Mouse (Mus musculus) urinary bladder, postnatal 4 days (tissue): Measurements from ENCODE around the gene Khnyn.

Experiments
- DNase-seq, 2 experiments: peaks; one replicate each; pipeline ENCODE4 v3.0.0; 2021 to 2022; ENCODE audit warnings: low spot score in 2 of 2

The Khnyn gene

DNA sequence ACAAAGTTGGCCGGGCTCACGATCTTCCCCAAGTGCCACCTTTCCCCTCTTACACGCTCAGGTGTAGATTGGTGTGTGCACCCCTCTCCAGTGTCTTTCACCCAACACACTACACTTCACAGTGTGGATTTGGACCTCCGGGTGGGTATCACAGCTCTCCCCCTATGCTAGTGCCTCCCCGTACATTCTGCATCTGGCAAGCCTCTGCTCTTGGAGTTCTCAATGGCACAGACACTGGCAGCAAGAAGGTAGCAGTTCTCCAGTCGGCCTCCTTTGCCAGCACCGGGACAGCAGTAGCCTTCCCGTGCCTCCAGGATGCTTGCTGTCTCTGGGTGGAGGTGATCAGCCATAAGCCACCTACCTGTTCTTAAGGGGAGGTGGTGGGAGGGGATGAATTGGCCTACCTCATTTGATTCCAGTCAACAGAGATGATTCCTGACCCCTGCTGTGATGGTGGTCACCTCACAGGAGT, 11.5 kb upstream of the Khnyn start:
- no peak for DNase-seq

DNA sequence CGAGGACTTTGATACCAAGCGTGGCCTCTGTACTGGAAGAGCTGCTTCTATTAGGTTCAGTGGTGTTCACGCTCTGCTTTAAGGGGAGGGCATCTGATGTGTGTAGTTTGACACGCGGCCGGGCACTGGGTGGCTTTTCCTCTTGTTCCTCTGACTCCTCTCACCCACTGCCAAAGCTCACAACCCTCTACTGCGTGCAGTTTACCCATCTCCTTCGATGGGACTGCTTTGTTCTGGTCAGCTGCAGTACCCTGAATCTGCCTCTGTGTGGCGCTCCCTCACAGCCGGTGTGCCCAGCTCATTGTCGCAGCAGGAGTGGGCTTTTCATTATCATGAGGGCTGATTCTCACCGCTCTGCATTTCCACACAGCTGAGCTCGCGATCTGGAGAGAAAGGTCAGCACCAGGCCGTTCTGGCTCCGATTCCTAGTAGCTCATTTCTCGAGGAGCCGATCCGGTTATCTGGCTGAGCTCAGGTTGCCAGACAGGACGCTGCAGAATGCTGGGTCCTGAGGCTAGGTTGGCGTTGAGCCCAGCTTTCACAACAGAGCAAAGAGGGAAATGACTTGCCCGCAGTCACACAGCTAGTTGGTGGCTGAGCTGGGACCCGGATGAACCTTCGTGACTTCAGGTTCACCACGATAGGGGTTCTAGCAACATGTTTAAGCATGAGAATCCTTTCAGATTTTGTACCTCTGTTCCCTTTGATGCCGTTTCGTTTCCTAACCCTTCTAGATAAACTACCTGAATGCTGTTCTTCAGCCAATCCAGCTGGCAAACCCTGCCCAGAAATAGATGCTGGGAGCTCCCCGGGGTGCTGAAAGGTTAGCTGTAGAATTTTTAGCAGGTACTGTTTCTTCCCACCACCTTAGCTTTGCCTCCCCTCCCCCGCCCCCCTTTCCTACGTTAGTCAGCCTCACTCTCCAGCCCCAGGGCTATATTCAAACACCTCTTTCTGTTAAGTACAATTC, 10.7 kb upstream of the Khnyn start:
- DNase-seq: peak; percentile 70 to 84

DNA sequence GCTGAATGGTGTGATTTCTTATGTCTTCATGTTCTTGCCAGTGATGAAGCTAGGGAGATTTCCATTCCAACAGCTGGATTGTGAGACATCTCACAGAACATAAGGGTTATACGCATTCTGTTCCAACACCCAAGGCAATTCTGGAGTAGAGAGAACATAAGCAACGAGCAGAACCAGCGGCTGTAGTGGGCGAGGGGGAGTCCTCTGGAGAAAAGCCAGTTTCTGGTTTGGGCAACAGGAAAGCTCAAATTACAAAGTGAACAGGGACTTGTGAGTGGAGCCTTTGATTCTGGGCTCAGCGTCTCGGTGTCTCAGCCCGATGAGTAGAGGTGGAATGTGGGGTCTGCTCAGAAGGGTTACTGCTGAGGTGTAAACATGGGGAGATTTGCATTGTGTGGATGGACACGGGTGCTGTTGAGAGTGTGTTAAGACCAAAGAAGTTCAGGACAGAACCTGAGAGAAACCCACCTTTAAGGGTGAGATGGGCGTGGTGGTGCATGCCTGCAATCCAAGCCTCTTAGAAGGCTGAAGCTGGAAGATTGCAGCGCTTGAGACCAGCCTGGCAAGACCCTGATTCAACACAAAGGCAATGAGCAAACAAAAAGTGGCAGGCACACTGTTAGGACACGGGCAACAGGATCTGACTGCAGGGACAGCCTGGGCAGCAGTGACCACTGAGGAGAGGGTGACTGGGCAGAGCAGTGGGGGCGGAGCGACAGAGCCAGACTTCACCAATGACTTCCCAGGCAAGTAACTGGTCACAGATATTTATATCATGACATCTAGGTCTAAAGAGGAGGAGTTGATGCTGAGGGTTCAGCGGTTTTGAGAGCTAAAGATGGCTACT, 7.1 kb upstream of the Khnyn start:
- DNase-seq: no peak

DNA sequence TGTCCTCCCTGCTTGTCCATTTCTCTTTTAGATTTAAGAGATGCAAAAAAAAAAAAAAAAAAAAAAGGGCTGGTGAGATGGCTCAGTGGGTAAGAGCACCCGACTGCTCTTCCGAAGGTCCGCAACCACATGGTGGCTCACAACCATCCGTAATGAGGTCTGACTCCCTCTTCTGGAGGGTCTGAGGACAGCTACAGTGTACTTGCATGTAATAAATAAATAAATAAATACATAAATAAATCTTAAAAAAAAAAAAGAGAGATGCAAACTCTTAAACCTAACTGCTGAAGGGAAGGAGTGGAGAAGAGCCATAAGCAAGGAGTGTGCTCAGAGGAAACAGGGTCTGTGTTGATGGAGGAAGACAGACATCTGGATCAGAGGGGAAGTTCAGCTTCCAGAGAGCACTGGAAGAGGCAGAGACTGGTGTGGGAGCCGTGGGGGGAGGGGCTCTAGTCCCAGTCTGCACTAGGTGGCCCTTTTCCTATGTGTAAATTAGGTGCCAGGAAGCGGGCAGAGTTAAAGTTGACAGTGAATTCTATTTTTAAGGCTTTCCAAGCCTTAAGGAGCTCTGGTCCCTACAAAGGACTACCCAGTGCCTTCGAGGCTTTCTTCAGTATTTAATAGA, 6.3 kb upstream of the Khnyn start:
- DNase-seq: no peak

GRCm38 (mm10) chr14:55879623-55880022, 5.1 kb upstream of the Khnyn start:
- DNase-seq: peak; percentile 69 to 82

DNA sequence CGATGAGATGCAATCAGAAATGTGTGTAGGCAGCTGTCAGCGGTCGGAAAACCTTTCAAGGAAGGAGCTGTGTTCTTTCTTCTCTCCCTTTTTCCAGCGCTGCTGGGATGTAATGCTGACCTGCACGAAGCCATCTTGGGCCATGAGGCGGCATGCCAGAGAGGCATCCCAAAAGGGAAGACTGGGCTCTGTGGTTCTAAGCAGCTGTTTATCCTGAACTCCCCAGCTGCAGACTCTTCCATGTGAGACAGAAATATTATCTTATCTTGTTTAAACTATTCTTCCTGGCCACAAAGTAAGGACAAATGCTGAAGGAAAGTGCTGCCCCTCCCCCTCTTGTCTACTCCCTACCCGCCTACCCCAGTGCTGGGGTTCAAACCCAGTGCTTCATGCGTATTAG, 3.8 kb upstream of the Khnyn start:
- DNase-seq: no peak

GRCm38 (mm10) chr14:55882171-55882641, 2.5 kb upstream of the Khnyn start:
- no peak for DNase-seq

DNA sequence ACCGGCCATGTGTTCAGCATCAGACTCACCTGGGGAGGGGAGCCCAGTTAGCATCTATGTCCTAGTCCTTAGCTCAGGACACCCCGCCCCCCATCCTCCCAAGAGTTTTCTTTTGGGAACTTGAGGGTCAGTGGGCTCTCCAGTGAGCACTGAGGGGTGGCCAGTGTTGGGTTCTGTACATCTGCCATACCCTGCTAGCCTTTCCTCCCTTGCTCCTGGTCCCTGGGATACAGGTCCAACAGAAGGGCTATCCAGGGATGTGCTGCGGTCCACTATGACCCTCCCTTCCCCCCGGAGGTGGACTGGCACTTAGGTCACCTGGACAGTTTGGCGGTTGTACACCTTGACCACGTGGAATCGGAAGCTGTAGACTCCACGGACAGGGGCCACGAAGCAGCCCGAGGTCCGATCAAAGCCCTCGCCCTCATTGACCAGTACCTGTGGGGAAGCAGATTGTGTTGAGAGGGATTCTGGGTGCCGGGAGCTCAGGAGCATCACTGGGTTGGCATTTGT, 1.5 kb upstream of the Khnyn start:
- no peak for DNase-seq

DNA sequence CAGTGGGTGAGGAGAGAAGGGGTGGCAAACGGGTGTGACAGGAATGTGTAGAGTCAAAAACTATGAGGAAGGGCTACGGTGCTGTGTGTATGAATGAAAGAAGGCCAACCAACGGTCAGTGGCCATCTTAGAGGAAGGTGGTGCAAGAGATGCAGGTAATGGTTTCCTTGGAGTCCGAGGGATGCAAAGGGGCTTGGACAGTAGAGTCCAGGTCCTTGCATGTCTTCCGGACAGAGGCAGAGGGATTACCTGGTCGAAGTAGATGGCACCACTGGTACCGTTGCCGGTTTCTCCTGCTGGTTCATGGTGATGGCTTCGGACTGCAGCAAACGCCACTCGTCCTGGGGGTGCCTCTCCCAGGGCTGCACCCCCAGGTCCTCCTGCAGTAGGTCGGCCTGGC, 1.1 kb upstream of the Khnyn start:
- no peak for DNase-seq

DNA sequence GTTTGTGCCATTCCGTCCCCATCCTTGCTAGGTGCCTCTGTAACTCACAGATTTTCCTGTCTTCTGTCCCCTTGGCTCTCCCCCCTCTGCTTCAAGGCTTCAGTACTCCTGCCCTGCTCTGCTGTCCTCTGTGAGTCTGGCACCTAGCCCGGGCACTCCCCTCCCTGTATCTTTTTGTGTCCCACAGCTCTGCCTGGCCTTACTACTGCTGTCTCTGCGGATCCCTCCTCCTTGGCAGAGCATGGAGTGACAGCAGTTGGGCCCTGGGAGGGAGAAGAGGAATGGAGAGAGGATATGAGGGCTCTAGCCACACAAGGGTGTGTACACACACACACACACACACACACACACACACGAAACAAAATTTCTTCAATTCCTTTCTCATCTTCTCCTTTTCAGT, 581 bp upstream of the Khnyn start, which contains the start of gene Cbln3:
Gene Cbln3, minus strand, starts transcription at position 227 of the 400 bp plus-strand sequence.
- peak; percentile 68 to 77 for DNase-seq

- no peak for DNase-seq
Observed at GRCm38 (mm10) chr14:55885114-55885790, 505 bp downstream of the Khnyn start.

DNA sequence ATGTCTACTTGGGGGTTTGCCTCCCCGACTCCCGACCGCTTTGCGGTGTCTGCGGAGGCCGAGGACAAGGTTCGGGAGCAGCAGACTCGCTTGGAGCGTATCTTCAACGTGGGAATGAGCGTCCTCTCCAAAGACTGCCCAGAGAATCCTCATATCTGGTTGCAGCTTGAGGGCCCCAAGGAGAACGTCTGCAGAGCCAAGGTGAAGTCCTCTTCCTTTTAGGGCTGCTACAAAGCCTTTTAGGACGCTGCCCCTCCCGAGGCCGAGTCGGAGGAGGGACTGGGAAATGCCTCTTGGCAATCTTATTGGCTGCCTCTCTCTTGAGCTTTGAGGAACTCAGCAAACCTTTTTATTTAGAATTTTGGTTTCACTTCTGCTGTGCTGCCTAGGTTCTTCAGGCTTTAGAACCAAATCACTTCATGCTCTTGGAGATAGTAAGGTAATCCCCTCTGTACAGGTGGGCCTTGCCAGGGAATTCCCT, 1.1 kb downstream of the Khnyn start:
- no peak for DNase-seq

GRCm38 (mm10) chr14:55886571-55887382, 2.0 kb downstream of the Khnyn start:
- DNase-seq: no peak

DNA sequence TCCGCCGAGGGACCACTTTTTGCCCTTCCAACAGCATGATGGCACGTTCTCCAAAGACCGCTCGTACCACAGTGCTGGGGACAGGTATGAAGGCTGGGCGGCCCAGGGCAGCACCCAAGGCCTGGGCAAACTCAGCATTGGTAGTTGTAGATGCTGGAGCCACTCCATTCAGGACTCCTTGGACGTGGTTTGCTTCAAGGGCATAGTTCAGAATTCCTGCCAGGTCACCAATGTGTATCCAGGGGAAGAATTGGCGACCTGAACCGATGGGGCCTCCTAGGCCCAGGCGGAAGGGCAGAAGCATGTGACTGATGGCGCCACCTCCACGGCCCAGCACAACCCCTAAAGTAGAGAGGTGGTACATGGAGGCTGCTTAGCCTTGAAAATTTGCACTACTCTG, 12.9 kb downstream of the Khnyn start:
- DNase-seq: no peak

GRCm38 (mm10) chr14:55898947-55899346, 14.2 kb downstream of the Khnyn start:
- no peak for DNase-seq

DNA sequence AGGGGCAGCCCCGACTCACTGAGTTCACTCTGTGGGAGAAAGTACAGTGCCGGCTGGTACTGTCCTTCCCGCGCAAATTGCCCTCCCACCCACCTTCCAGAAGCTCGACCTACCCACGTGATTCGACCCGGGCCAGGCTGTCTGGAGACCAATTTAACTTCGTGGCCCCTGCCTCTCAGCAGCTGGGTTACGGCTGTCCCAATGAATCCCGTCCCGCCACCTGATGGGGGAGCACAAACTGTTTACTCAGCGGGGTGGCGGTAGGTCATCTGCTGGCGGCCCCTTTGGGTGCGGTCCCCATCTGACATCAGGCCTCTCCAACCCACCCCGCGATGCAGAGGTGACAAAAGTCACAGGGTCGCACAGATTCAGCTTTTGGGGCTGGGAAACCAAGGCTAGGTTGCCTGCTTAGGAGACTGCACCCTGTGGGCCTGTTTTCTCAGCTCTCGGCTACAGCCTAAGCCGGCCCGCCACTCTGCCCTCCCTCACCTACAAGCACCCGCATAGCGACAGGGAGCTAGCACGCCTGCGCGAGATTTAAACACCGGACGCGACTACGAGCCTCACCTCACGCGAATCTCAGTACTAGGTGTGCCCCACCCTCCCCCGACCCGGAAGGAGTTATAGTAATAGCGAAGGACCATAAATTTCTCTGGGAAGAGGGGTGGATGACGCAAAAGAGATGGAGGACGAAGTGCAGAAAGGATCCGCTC, 15.1 kb downstream of the Khnyn start, which contains the start of gene Sdr39u1:
Gene Sdr39u1, minus strand, starts transcription at position 593 of the 713 bp plus-strand sequence.
- DNase-seq: peak; percentile 82 to 88

DNA sequence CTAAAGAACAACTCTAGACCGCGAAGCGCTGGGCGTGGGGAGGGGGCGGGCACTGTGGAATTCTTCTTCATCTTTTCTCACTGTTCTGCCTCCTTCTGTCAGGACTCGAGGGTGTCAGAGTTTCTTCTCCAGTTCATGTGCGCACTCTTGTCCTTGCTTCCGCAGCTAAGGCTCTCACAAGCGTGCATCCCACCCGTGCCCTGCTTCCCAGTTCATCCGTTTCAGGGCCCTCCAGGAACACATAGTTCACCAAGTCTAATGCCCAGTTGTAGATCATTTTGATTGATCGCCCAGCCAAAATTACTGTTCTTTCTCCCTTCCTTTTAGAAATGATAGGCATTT, 15.6 kb downstream of the Khnyn start:
- DNase-seq: no peak

GRCm38 (mm10) chr14:55905518-55905917, 20.8 kb downstream of the Khnyn start:
- no peak for DNase-seq

DNA sequence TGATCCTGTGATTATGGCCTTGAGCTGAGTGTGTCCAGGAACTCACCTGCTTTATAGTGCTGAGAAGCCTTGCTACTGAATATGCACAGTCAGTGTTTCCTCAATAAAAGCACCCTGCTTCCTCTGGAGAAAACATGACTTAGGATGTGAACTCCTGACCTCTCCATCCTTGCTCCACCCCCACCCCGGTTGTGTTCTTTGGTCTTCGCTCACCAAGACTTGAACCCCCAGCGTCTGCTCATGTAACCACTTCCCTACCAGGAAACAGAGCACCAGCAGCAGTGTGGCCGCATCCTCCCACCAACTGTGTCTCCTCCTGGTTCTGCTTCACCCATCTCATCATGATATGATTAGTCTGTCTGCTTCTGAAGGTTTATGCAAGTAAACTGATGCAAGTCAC, 28.7 kb downstream of the Khnyn start:
- DNase-seq: no peak
